Mouse (Mus musculus): ENCODE results near the gene Tmbim6. TPM values are rescaled to one million over a fixed set of nuclear protein-coding genes. Genes with fewer than 3 reads are reported as not detected.

Gene Tmbim6
- polyA plus RNA-seq, 1 experiment from 2014 or later = 225 TPM

DNA sequence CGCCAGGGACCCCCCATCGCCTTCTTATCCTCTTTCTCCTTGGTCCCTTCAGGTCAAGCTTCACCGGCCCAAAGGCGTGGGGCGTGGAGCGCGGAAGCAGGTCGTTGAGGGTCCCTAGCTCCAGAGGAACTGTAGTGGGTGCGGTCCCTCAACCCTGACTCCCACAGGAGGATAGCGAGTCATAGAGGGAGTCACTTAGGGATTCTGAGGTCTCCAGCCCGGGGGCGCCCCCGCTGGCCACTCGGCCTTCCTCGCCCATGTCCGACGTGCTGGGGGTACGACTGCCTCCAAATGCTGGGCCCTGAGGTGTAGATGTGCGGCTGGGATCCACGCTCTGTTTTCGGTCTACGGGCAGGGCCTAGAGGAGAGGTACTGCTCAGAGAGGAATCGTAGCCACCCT, 29.9 kb downstream of the Tmbim6 start:
- no peak for ATAC-seq (replicated peaks; ENCODE audit: insufficient number of reproducible peaks, low FRiP score, low TSS enrichment, low read depth)
- 93% methylated on average over 23 of the region's 23 CpGs for WGBS
- Histone ChIP-seq H3K9me3 (replicated peaks; ENCODE audit: control insufficient read depth, low read length) (no peaks in the 10 kb centered on the region), H3K4me1 (ENCODE audit: control insufficient read depth, insufficient read depth, low read length) (0 out of 2 replicates have a peak, but pooled peaks cover 3% of the 10 kb centered on the region), H3K9ac (replicated peaks; ENCODE audit: low read length) (no peak overlapping the region), H3K27me3 (ENCODE audit: control insufficient read depth, insufficient read depth, low read length) (no peaks in the 10 kb centered on the region), H3K4me2 (ENCODE audit: low read depth, low read length) (no peak overlapping the region), H3K36me3 (replicated peaks; ENCODE audit: control insufficient read depth, insufficient read depth, low read depth, low read length) (peaks cover 2% of the 10 kb centered on the region), H3K27ac (replicated peaks; ENCODE audit: low read depth, low read length) (no peak overlapping the region; the same call in 1 of the 2 replicates), H3K4me3 (ENCODE audit: low read depth, low read length) (no peak overlapping the region)
- DNase-seq (ENCODE audit: low spot score) = no peak

DNA sequence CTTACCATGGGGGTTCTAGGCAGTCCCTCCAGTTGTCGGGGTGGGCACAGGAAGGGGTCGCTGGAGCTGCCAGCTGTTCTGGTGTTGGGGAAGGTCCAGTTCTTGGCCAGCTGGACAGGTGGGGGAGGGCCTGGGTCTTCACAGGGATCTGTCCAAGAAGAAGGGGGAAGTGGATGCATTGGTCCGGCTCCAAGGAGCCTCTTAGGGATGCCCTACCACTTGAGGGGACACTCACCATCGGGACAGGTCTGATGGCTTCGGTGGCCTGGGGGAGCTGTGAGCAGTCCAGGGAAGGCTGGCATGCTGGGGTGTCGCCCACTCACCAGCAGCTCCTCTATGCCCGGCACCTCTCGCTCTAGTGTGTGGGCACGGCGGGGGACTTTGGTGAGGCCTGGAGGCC, 30.4 kb downstream of the Tmbim6 start:
- ATAC-seq (replicated peaks; ENCODE audit: insufficient number of reproducible peaks, low FRiP score, low TSS enrichment, low read depth) (no peak), DNase-seq (ENCODE audit: low spot score) (no peak)
- Histone ChIP-seq H3K27ac (replicated peaks; ENCODE audit: low read depth, low read length) (no peak overlapping the region), H3K9ac (replicated peaks; ENCODE audit: low read length) (no peak overlapping the region), H3K4me2 (ENCODE audit: low read depth, low read length) (no peak overlapping the region), H3K4me3 (ENCODE audit: low read depth, low read length) (no peak overlapping the region), H3K4me1 (ENCODE audit: control insufficient read depth, insufficient read depth, low read length) (0 out of 2 replicates have a peak, but pooled peaks cover 3% of the 10 kb centered on the region), H3K9me3 (replicated peaks; ENCODE audit: control insufficient read depth, low read length) (no peaks in the 10 kb centered on the region), H3K27me3 (ENCODE audit: control insufficient read depth, insufficient read depth, low read length) (no peaks in the 10 kb centered on the region), H3K36me3 (replicated peaks; ENCODE audit: control insufficient read depth, insufficient read depth, low read depth, low read length) (peaks cover 2% of the 10 kb centered on the region)
- 93% methylated on average over 10 of the region's 10 CpGs for WGBS

DNA sequence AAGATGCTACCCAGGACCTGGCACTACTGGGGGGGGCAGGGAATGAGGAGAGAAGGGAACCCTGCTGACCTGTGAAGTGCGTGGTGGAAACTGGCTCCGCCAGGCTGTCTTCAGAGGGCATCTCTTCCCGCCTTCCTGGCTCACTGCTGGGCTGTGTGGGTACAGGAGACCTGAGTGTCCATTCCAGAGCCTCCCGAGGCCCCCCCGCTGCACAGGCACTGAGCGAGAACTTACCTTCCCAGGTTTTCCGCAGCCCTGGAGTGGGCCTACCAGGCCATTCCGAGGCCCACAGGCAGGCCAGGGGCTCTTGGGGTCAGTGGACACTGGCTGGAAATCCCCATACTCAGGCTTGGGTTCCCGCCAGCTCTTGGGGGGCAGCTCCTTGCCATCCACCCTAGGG, 31.2 kb downstream of the Tmbim6 start:
- 92% methylated on average over 9 of the region's 9 CpGs for WGBS
- no peak overlapping the region for H3K9ac ChIP-seq (replicated peaks; ENCODE audit: low read length)
- H3K4me3 ChIP-seq (ENCODE audit: low read depth, low read length) = no peak overlapping the region
- H3K27ac ChIP-seq (replicated peaks; ENCODE audit: low read depth, low read length) = no peak overlapping the region
- no peak overlapping the region for H3K4me2 ChIP-seq (ENCODE audit: low read depth, low read length)
- H3K36me3 ChIP-seq (replicated peaks; ENCODE audit: control insufficient read depth, insufficient read depth, low read depth, low read length) = peaks cover 3% of the 10 kb centered on the region
- ATAC-seq (replicated peaks; ENCODE audit: insufficient number of reproducible peaks, low FRiP score, low TSS enrichment, low read depth) (no peak), DNase-seq (ENCODE audit: low spot score) (no peak)
- H3K27me3 ChIP-seq (ENCODE audit: control insufficient read depth, insufficient read depth, low read length) = no peaks in the 10 kb centered on the region
- 0 out of 2 replicates have a peak, but pooled peaks cover 3% of the 10 kb centered on the region for H3K4me1 ChIP-seq (ENCODE audit: control insufficient read depth, insufficient read depth, low read length)
- H3K9me3 ChIP-seq (replicated peaks; ENCODE audit: control insufficient read depth, low read length) = no peaks in the 10 kb centered on the region

DNA sequence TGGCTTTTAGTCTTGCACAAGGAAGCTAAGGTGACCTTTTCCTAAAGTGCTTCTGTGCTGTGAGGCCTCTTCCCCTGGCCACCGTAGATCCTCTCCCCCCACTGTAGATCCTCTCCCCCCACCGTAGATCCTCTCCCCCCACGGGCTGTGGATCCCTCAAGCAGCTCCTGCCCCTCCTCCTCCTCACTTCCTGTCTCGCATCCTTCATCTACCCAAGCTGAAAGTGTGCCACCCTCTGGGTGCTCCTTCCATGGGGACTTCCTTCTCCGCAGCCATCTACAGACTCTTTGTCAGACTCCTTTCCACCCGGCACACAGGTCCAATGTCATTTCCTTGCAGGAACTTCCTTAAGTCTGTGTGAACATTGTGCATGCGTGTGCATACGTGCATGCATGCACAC, 37.7 kb downstream of the Tmbim6 start:
- DNase-seq (ENCODE audit: low spot score) (no peak), ATAC-seq (replicated peaks; ENCODE audit: insufficient number of reproducible peaks, low FRiP score, low TSS enrichment, low read depth) (no peak)
- Histone ChIP-seq H3K36me3 (replicated peaks; ENCODE audit: control insufficient read depth, insufficient read depth, low read depth, low read length) (peaks cover 2% of the 10 kb centered on the region), H3K4me3 (ENCODE audit: low read depth, low read length) (no peak overlapping the region), H3K4me2 (ENCODE audit: low read depth, low read length) (no peak overlapping the region), H3K4me1 (ENCODE audit: control insufficient read depth, insufficient read depth, low read length) (no peaks in the 10 kb centered on the region), H3K9me3 (replicated peaks; ENCODE audit: control insufficient read depth, low read length) (no peaks in the 10 kb centered on the region), H3K27ac (replicated peaks; ENCODE audit: low read depth, low read length) (no peak overlapping the region), H3K9ac (replicated peaks; ENCODE audit: low read length) (no peak overlapping the region), H3K27me3 (ENCODE audit: control insufficient read depth, insufficient read depth, low read length) (no peaks in the 10 kb centered on the region)
- 77% methylated on average over 8 of the region's 8 CpGs for WGBS

DNA sequence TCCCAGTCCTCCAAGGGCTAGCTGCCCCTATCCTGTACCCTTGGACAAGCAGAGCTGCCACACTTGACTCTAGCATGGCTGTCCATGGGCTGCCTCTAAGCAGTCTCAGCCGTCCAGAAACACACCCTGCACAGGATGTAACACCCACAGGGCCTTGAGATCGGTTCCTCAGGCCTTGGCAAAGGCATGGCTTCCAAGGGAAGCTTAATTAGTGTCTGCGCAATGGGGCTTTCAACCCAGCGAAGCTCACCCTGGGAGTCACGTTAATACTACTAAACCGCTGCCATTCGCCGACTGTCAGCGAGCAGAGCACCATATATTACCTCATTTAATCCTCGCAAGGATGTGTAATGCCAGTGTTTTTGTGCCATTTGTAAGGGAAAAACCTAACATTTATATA, 38.4 kb downstream of the Tmbim6 start:
- DNase-seq (ENCODE audit: low spot score) (no peak), ATAC-seq (replicated peaks; ENCODE audit: insufficient number of reproducible peaks, low FRiP score, low TSS enrichment, low read depth) (no peak)
- Histone ChIP-seq H3K27me3 (ENCODE audit: control insufficient read depth, insufficient read depth, low read length) (no peaks in the 10 kb centered on the region), H3K36me3 (replicated peaks; ENCODE audit: control insufficient read depth, insufficient read depth, low read depth, low read length) (peaks cover 2% of the 10 kb centered on the region), H3K27ac (replicated peaks; ENCODE audit: low read depth, low read length) (no peak overlapping the region; the same call in 1 of the 2 replicates), H3K9me3 (replicated peaks; ENCODE audit: control insufficient read depth, low read length) (no peaks in the 10 kb centered on the region), H3K4me1 (ENCODE audit: control insufficient read depth, insufficient read depth, low read length) (no peaks in the 10 kb centered on the region), H3K4me2 (ENCODE audit: low read depth, low read length) (no peak overlapping the region), H3K4me3 (ENCODE audit: low read depth, low read length) (no peak overlapping the region), H3K9ac (replicated peaks; ENCODE audit: low read length) (no peak overlapping the region)
- WGBS = 90% methylated on average over 10 of the region's 10 CpGs

DNA sequence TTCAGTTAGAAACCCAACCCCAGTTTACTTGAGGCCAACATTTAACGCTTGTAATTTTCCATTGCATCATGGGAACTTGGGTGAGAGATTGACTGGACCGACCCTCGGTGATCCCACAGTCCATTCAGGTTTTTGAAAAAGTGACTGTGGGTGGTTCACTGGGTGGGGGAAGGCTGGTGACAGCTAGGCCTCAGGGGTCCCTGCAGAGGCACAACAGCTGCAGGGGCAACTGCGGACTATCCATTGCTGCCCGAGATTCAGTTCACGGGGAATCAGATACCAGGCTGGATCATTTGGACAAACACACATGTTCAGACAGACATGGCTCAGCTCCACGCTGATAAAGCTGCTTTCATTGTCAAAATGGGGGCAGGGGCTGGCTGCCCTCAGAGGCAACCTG, 38.8 kb downstream of the Tmbim6 start:
- H3K36me3 ChIP-seq (replicated peaks; ENCODE audit: control insufficient read depth, insufficient read depth, low read depth, low read length) = peaks cover 2% of the 10 kb centered on the region; the same call in 1 of the 2 replicates
- no peak overlapping the region for H3K27ac ChIP-seq (replicated peaks; ENCODE audit: low read depth, low read length)
- no peak overlapping the region for H3K4me2 ChIP-seq (ENCODE audit: low read depth, low read length)
- WGBS = 87% methylated on average over 7 of the region's 7 CpGs
- H3K27me3 ChIP-seq (ENCODE audit: control insufficient read depth, insufficient read depth, low read length) = no peaks in the 10 kb centered on the region
- ATAC-seq (replicated peaks; ENCODE audit: insufficient number of reproducible peaks, low FRiP score, low TSS enrichment, low read depth) (no peak), DNase-seq (ENCODE audit: low spot score) (no peak)
- no peak overlapping the region for H3K4me3 ChIP-seq (ENCODE audit: low read depth, low read length)
- no peaks in the 10 kb centered on the region for H3K9me3 ChIP-seq (replicated peaks; ENCODE audit: control insufficient read depth, low read length)
- no peaks in the 10 kb centered on the region for H3K4me1 ChIP-seq (ENCODE audit: control insufficient read depth, insufficient read depth, low read length)
- H3K9ac ChIP-seq (replicated peaks; ENCODE audit: low read length) = no peak overlapping the region

DNA sequence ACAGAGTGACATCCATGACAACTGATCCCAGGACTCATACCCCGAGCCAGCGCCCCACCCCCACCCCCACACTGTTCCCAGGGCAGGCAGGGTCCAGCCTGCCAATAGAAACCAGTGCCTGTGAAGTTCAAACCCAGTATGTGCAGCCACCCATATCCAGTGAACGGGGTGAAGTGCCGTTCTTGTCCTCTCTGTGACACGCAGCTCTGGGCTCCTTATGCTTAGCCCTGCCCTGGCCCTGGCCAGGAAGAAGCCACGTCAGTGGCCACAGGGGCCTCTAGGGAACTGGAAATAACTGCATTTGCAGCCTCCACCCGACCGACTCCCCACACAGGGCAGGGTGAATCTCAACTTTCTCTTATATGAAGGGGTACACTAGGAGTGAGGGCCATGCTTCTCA, 39.3 kb downstream of the Tmbim6 start:
- peaks cover 2% of the 10 kb centered on the region; the same call in 1 of the 2 replicates for H3K36me3 ChIP-seq (replicated peaks; ENCODE audit: control insufficient read depth, insufficient read depth, low read depth, low read length)
- 78% methylated on average over 8 of the region's 8 CpGs for WGBS

DNA sequence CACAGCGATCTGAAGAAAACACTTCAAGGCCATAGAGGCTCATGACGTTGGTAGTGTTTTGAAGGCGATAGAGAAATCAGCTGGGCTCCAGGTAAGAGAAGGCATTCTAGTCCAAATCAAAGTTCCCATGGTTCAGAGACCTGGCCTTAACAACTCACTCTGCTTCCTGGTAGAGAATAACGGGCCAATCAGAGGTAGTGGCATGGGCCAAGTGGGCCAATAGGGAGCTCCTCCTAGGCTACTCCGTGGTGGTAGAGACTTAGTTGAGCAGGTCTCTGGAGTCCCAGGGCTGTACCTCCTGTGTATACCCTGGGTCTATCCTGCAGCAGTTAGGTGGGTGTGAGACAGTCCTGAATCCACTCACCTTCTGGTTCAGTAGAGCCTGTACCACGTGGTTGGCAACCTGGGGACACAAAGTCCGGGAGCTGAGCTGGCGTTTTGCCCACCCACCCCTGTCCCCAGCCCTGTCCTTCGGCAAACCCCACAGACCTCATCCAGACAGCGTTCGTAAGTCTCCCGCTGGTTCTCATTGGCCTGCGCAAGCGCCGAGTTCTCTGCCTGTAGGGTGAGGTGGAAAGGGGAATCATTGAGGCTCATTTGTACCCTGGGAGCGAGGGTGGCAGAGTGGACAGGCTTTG, 40.5 kb downstream of the Tmbim6 start:
- Histone ChIP-seq H3K27me3 (ENCODE audit: control insufficient read depth, insufficient read depth, low read length) (no peaks in the 10 kb centered on the region), H3K36me3 (replicated peaks; ENCODE audit: control insufficient read depth, insufficient read depth, low read depth, low read length) (peaks cover 2% of the 10 kb centered on the region; the same call in 1 of the 2 replicates), H3K4me2 (ENCODE audit: low read depth, low read length) (no peak overlapping the region), H3K4me1 (ENCODE audit: control insufficient read depth, insufficient read depth, low read length) (no peaks in the 10 kb centered on the region), H3K9ac (replicated peaks; ENCODE audit: low read length) (no peak overlapping the region), H3K4me3 (ENCODE audit: low read depth, low read length) (no peak overlapping the region), H3K27ac (replicated peaks; ENCODE audit: low read depth, low read length) (no peak overlapping the region), H3K9me3 (replicated peaks; ENCODE audit: control insufficient read depth, low read length) (no peaks in the 10 kb centered on the region)
- WGBS = 90% methylated on average over 16 of the region's 16 CpGs
- no peak for DNase-seq (ENCODE audit: low spot score)
- ATAC-seq (replicated peaks; ENCODE audit: insufficient number of reproducible peaks, low FRiP score, low TSS enrichment, low read depth) = no peak

More for the DNA sequence above, 39.3 kb downstream of the Tmbim6 start:
- no peak overlapping the region for H3K27ac ChIP-seq (replicated peaks; ENCODE audit: low read depth, low read length)
- H3K4me1 ChIP-seq (ENCODE audit: control insufficient read depth, insufficient read depth, low read length) = no peaks in the 10 kb centered on the region
- H3K9me3 ChIP-seq (replicated peaks; ENCODE audit: control insufficient read depth, low read length) = no peaks in the 10 kb centered on the region
- H3K4me2 ChIP-seq (ENCODE audit: low read depth, low read length) = no peak overlapping the region
- H3K27me3 ChIP-seq (ENCODE audit: control insufficient read depth, insufficient read depth, low read length) = no peaks in the 10 kb centered on the region
- DNase-seq (ENCODE audit: low spot score) (no peak), ATAC-seq (replicated peaks; ENCODE audit: insufficient number of reproducible peaks, low FRiP score, low TSS enrichment, low read depth) (no peak)
- no peak overlapping the region for H3K9ac ChIP-seq (replicated peaks; ENCODE audit: low read length)
- no peak overlapping the region for H3K4me3 ChIP-seq (ENCODE audit: low read depth, low read length)

Data from embryonic facial prominence, embryonic 11.5 days (tissue).